Mouse (Mus musculus): Measurements from ENCODE around the gene Phlda2.

Phlda2 gene

DNA sequence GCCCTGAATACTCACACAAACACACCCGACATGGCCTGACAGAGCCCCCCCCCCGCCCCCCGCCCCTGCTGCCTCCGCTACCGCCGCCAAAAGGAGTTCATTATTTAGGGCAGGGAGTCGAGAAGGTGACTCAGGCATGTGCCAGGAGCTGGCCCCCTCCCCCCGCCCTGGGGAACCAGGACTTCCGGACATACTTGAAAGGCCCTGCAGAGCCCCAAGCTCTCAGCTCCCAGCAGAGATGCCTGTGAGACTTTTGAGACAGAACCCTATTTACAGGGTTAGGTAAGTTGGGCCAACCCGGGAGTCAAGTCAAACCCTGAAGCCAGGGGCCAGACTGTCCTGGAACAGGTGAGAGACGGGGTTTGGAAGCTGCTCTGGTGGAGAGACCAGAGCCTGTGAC, 41.0 kb downstream of the Phlda2 start:
- no peak for DNase-seq

- no peak for DNase-seq
Measured at GRCm38 (mm10) chr7:143461294-143461870, 41.6 kb downstream of the Phlda2 start.

- peak; percentile 86 for DNase-seq
Measured at GRCm38 (mm10) chr7:143460874-143461273, 42.1 kb downstream of the Phlda2 start, which contains the start of gene Cdkn1c. TSS of gene Cdkn1c (minus strand) at chr7:143461050.

DNA sequence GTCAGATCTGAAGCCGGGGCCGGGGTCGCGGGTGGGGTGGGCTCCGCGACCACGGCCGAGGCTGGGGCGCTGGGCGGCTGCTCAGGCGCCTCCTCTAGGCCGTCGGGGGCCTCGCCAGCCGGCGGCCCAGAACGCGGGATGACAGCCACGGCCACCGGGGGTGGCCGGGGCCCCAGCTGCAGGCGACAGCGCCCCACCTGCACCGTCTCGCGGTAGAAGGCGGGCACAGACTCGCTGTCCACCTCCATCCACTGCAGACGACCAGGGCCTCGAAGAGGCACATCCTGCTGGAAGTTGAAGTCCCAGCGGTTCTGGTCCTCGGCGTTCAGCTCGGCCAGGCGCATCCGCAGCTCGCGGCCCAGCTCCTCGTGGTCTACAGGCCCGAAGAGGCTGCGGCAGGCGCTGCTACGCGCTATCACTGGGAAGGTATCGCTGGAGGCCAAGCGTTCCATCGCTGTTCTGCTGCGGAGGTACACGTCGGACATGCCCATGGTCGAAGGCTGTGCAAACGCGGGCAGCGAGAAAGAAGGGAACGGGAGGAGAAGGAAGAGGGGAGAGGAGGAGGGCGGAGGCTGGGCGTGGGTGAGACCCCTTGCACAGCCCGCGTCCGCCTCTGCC, 42.6 kb downstream of the Phlda2 start:
- no peak for DNase-seq

DNA sequence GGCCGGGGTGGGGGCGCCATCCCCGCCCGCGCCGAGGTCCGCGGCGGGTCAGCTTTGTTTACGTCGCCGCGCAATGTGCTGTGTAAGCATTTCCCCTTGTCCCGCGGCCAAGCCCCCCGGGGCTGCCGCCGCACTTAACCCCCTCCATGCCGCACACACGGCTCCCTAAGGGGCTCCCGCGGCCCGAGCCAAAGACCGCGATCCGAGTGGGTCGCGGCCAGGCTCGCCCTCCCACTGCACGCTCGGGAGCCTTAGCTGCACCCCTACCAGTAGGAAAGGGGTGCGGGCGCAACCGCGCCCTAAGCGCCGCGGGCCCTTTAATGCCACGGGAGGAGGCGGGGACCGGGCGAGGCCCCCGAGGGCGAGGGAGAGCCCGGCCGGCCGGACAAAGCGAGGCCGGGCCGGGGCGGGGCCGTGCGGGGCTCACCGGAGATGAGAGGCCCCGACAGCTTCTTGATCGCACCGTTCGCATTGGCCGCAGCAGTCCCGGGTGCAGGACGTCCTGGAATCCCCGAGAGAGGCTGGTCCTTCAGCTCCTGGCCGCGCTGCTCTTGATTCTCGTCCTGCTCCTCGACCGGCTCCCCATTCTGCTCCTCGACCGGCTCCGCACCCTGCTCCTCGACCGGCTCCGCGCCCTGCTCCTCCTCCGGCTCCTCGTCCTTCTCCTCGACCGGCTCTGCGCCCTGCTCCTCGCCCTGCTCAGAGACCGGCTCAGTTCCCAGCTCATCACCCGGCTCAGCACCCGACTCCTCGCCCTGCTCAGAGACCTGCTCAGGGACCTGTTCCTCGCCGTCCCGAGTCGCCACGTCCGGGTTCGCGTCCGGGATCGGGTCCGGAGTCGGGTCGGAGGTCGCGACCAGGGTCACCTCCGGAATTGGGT, 43.4 kb downstream of the Phlda2 start:
- no peak for DNase-seq

DNA sequence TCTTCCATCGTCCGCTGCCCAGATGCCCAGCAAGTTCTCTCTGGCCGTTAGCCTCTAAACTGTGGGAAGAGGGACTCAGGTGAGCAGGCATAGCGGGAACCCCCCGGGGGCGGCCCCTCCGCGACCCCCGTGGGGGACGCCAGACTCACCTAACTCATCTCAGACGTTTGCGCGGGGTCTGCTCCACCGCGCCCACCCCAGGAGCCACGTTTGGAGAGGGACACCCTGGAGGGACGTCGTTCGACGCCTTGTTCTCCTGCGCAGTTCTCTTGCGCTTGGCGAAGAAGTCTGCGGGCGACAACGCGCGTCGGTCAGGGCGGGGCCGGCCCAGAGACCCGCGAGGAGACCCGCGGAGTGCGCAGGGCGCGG, 44.0 kb downstream of the Phlda2 start:
- DNase-seq, result no peak
